Mouse (Mus musculus): Measurements from ENCODE around the gene Ccnc. TPM values are rescaled to one million over a fixed set of nuclear protein-coding genes. Genes with fewer than 3 reads are reported as not detected.

Gene Ccnc
- polyA plus RNA-seq, 1 experiment from 2014 or later = 13.9 TPM

GRCm38 (mm10) chr4:21755123-21755789 is 27.8 kb downstream of the Ccnc start:
- Histone ChIP-seq H3K9me3 (ENCODE audit: low read length) (no peaks in the 10 kb centered on the region), H3K9ac (replicated peaks) (no peak overlapping the region), H3K4me3 (ENCODE audit: low read depth, low read length) (no peak overlapping the region), H3K36me3 (replicated peaks; ENCODE audit: insufficient read depth, low read length) (peaks cover 6% of the 10 kb centered on the region), H3K4me1 (ENCODE audit: insufficient read depth) (peaks cover 6% of the 10 kb centered on the region), H3K4me2 (ENCODE audit: low read depth, low read length) (no peak overlapping the region), H3K27ac (ENCODE audit: low read depth) (no peak overlapping the region), H3K27me3 (ENCODE audit: insufficient read depth, low read length) (no peaks in the 10 kb centered on the region)
- peak; percentile 77 for ATAC-seq
- 44% methylated on average over 4 of the region's 4 CpGs for WGBS (ENCODE audit: insufficient replicate concordance)
- DNase-seq = peak; percentile 19
- TF ChIP-seq CTCF (IDR thresholded peaks at IDR 0.05; ENCODE audit: low read depth) = no peak
- no peak for TF ChIP-seq EP300 (IDR thresholded peaks at IDR 0.05; ENCODE audit: low read depth)

GRCm38 (mm10) chr4:21758860-21759259 is 31.4 kb downstream of the Ccnc start:
- Histone ChIP-seq H3K27me3 (ENCODE audit: insufficient read depth, low read length) (no peaks in the 10 kb centered on the region), H3K4me1 (ENCODE audit: insufficient read depth) (peaks cover 6% of the 10 kb centered on the region), H3K4me3 (ENCODE audit: low read depth, low read length) (no peak overlapping the region), H3K9ac (replicated peaks) (no peak overlapping the region), H3K36me3 (replicated peaks; ENCODE audit: insufficient read depth, low read length) (peaks cover 6% of the 10 kb centered on the region), H3K9me3 (ENCODE audit: low read length) (no peaks in the 10 kb centered on the region), H3K4me2 (ENCODE audit: low read depth, low read length) (no peak overlapping the region), H3K27ac (ENCODE audit: low read depth) (no peak overlapping the region)
- no peak for DNase-seq
- no peak for ATAC-seq
- peak; percentile 47 for TF ChIP-seq CTCF (IDR thresholded peaks at IDR 0.05; ENCODE audit: low read depth)
- no peak for TF ChIP-seq EP300 (IDR thresholded peaks at IDR 0.05; ENCODE audit: low read depth)
- 58% methylated on average over 1 of the region's 1 CpGs for WGBS (ENCODE audit: insufficient replicate concordance)

GRCm38 (mm10) chr4:21761416-21762160 is 34.1 kb downstream of the Ccnc start:
- DNase-seq (no peak), ATAC-seq (no peak)
- Histone ChIP-seq H3K4me2 (ENCODE audit: low read depth, low read length) (no peak overlapping the region), H3K9ac (replicated peaks) (no peak overlapping the region), H3K4me1 (ENCODE audit: insufficient read depth) (peaks cover 4% of the 10 kb centered on the region), H3K4me3 (ENCODE audit: low read depth, low read length) (no peak overlapping the region), H3K36me3 (replicated peaks; ENCODE audit: insufficient read depth, low read length) (peaks cover 6% of the 10 kb centered on the region), H3K27ac (ENCODE audit: low read depth) (no peak overlapping the region), H3K27me3 (ENCODE audit: insufficient read depth, low read length) (no peaks in the 10 kb centered on the region), H3K9me3 (ENCODE audit: low read length) (no peaks in the 10 kb centered on the region)
- WGBS (ENCODE audit: insufficient replicate concordance) = 88% methylated on average over 9 of the region's 9 CpGs
- TF ChIP-seq EP300 (IDR thresholded peaks at IDR 0.05; ENCODE audit: low read depth) (no peak), CTCF (IDR thresholded peaks at IDR 0.05; ENCODE audit: low read depth) (no peak)

- H3K4me2 ChIP-seq (ENCODE audit: low read depth, low read length) = no peak overlapping the region
- no peak for ATAC-seq
These were observed 36.3 kb downstream of the Ccnc start for GRCm38 (mm10) chr4:21763827-21764226.

GRCm38 (mm10) chr4:21766171-21766862 is 38.8 kb downstream of the Ccnc start:
- H3K27ac ChIP-seq (ENCODE audit: low read depth) = peak overlapping the region; percentile 78
- peak; percentile 23 for DNase-seq
- no peaks in the 10 kb centered on the region for H3K36me3 ChIP-seq (replicated peaks; ENCODE audit: insufficient read depth, low read length)

More at GRCm38 (mm10) chr4:21763827-21764226, 36.3 kb downstream of the Ccnc start:
- Histone ChIP-seq H3K4me3 (ENCODE audit: low read depth, low read length) (no peak overlapping the region), H3K27ac (ENCODE audit: low read depth) (no peak overlapping the region), H3K4me1 (ENCODE audit: insufficient read depth) (peaks cover 4% of the 10 kb centered on the region), H3K9ac (replicated peaks) (no peak overlapping the region), H3K9me3 (ENCODE audit: low read length) (no peaks in the 10 kb centered on the region), H3K27me3 (ENCODE audit: insufficient read depth, low read length) (no peaks in the 10 kb centered on the region), H3K36me3 (replicated peaks; ENCODE audit: insufficient read depth, low read length) (peaks cover 6% of the 10 kb centered on the region)
- DNase-seq = no peak
- no peak for TF ChIP-seq CTCF (IDR thresholded peaks at IDR 0.05; ENCODE audit: low read depth)
- TF ChIP-seq EP300 (IDR thresholded peaks at IDR 0.05; ENCODE audit: low read depth) = no peak
- WGBS (ENCODE audit: insufficient replicate concordance) = 75% methylated on average over 4 of the region's 4 CpGs

GRCm38 (mm10) chr4:21766863-21767304 is 39.4 kb downstream of the Ccnc start, which contains the start of the genes Usp45 and Tstd3:
Gene Usp45 (plus strand): TSS chr4:21767156.
Gene Tstd3 (minus strand): TSS chr4:21767212.
- Histone ChIP-seq H3K27ac (ENCODE audit: low read depth) (peak within 1 kb of the TSS; percentile 78), H3K4me1 (ENCODE audit: insufficient read depth) (peaks cover 4% of the 10 kb centered on the region)
- peak; percentile 85 for DNase-seq

More at GRCm38 (mm10) chr4:21766171-21766862, 38.8 kb downstream of the Ccnc start:
- peaks cover 4% of the 10 kb centered on the region for H3K4me1 ChIP-seq (ENCODE audit: insufficient read depth)
- peak; percentile 83 for ATAC-seq
- H3K9me3 ChIP-seq (ENCODE audit: low read length) = no peaks in the 10 kb centered on the region
- no peak for TF ChIP-seq EP300 (IDR thresholded peaks at IDR 0.05; ENCODE audit: low read depth)
- no peak for TF ChIP-seq CTCF (IDR thresholded peaks at IDR 0.05; ENCODE audit: low read depth)
- H3K9ac ChIP-seq (replicated peaks) = peak overlapping the region; percentile 80
- H3K4me3 ChIP-seq (ENCODE audit: low read depth, low read length) = peak overlapping the region; percentile 83
- H3K4me2 ChIP-seq (ENCODE audit: low read depth, low read length) = peak overlapping the region; percentile 82
- no peaks in the 10 kb centered on the region for H3K27me3 ChIP-seq (ENCODE audit: insufficient read depth, low read length)
- 19% methylated on average over 14 of the region's 14 CpGs for WGBS (ENCODE audit: insufficient replicate concordance)

More at GRCm38 (mm10) chr4:21766863-21767304, 39.4 kb downstream of the Ccnc start, which contains the start of the genes Usp45 and Tstd3:
- H3K4me2 ChIP-seq (ENCODE audit: low read depth, low read length) = peak within 1 kb of the TSS; percentile 82
- peak within 1 kb of the TSS; percentile 80 for H3K9ac ChIP-seq (replicated peaks)
- no peaks in the 10 kb centered on the region for H3K27me3 ChIP-seq (ENCODE audit: insufficient read depth, low read length)
- no peaks in the 10 kb centered on the region for H3K9me3 ChIP-seq (ENCODE audit: low read length)
- ATAC-seq = peak; percentile 96
- TF ChIP-seq EP300 (IDR thresholded peaks at IDR 0.05; ENCODE audit: low read depth) (no peak), CTCF (IDR thresholded peaks at IDR 0.05; ENCODE audit: low read depth) (peak; percentile 94)
- peak within 1 kb of the TSS; percentile 83 for H3K4me3 ChIP-seq (ENCODE audit: low read depth, low read length)
- H3K36me3 ChIP-seq (replicated peaks; ENCODE audit: insufficient read depth, low read length) = no peaks in the 10 kb centered on the region
- WGBS (ENCODE audit: insufficient replicate concordance) = under 1% methylated on average over 17 of the region's 17 CpGs

All from liver, postnatal 0 days (tissue).